ENCODE assay signal across 9 mouse cellular contexts in the genomic region with DNA sequence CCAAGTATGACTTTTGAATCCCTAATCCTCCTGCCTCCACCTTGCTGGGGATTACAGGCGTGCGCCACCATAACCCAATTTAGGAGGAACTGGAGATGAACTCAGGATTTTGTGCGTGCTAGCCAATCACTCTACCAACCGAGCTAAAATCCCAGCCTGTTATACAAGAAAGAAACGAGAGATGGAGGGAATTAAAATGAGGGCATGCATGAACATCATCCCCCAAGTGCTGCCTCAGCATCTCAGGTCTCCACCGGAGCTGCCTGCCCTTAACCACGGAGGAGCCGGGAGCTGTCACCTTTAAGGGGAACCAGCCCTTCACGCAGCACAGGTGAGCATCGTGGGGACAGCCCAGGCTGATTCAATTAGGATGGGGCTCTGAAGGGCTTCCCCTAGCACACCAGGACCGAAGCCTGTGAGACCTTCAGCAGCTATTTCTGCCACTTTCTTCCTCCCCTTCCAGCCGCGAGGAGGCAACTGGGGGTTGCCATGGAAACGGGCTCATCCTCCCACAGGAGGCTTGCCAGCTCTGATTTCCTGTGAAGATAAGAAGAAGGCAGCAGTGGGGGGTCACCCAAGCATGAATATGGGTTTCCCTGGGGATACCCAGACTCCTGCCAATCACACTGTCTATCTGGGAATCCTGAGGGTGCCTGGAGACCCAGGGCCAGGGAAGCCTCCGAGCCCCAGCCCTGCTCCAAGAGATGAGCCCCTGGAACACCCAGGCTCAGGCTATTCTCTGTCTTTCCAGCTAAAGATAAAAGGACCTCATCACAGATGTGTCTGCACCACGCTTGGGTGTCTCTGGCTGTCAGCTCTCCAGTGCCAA. TPM values are rescaled to one million over a fixed set of nuclear protein-coding genes. Genes with fewer than 3 reads are reported as not detected.
DNase-seq lines count a peak whose midpoint lies in the region; ATAC-seq lines count a peak whose summit lies in the region.
"Had no signal": no experiment of that assay in that cellular context is flagged by ENCODE, and none has a peak within 500 bp of the region (broad histone marks: within the 10 kb centered on the region; RNA-seq: fewer than 3 reads in every experiment).

No protein-coding gene starts in this region.

- no peaks in the 10 kb centered on the region for H3K9me3 ChIP-seq in neural tube, embryonic 13.5 days
- no peaks in the 10 kb centered on the region for H3K9me3 ChIP-seq in limb, embryonic 10.5 days (replicated peaks)
- H3K9me3 ChIP-seq: limb, embryonic 12.5 days had no signal

- peak overlapping the region; percentile 86 for H3K27ac ChIP-seq in neural tube, embryonic 13.5 days (replicated peaks)
- H3K27ac ChIP-seq in limb, embryonic 10.5 days: no peak overlapping the region
- H3K27ac ChIP-seq: limb, embryonic 12.5 days had no signal

- H3K4me2 ChIP-seq in neural tube, embryonic 13.5 days: peak overlapping the region; percentile 26
- H3K4me2 ChIP-seq: limb, embryonic 12.5 days had no signal

- peaks cover 22% of the 10 kb centered on the region for H3K4me1 ChIP-seq in neural tube, embryonic 13.5 days (replicated peaks)
- H3K4me1 ChIP-seq in limb, embryonic 10.5 days: peaks cover 15% of the 10 kb centered on the region

- H3K36me3 ChIP-seq in neural tube, embryonic 13.5 days: no peaks in the 10 kb centered on the region
- H3K36me3 ChIP-seq in limb, embryonic 10.5 days: peaks cover 16% of the 10 kb centered on the region

- WGBS in neural tube, embryonic 13.5 days: 35% methylated on average over 16 of the region's 16 CpGs
- WGBS in limb, embryonic 10.5 days: 45% methylated on average over 16 of the region's 16 CpGs

- H3K4me3 ChIP-seq in neural tube, embryonic 13.5 days: no peak overlapping the region
- H3K4me3 ChIP-seq in limb, embryonic 10.5 days: no peak overlapping the region
- H3K4me3 ChIP-seq: limb, embryonic 12.5 days had no signal

- peak; percentile 51; the same call in 1 of the 2 replicates for ATAC-seq in neural tube, embryonic 13.5 days (ENCODE audit: low read depth)
- ATAC-seq in megakaryocyte progenitor cell, adult 5-6 weeks (replicated peaks; ENCODE audit: poor library complexity): no peak

- H3K27me3 ChIP-seq in neural tube, embryonic 13.5 days: no peaks in the 10 kb centered on the region
- H3K27me3 ChIP-seq in limb, embryonic 10.5 days (ENCODE audit: low read depth, poor library complexity, severe bottlenecking): no peaks in the 10 kb centered on the region
- H3K27me3 ChIP-seq: limb, embryonic 12.5 days had no signal

- H3K9ac ChIP-seq in neural tube, embryonic 13.5 days: peak overlapping the region; percentile 4; the same call in 1 of the 2 replicates
- H3K9ac ChIP-seq: limb, embryonic 12.5 days had no signal

- DNase-seq in adrenal gland, adult 2 months: peak; percentile 55
- no peak for DNase-seq in adrenal gland, postnatal 4 days (ENCODE audit: low spot score in 2 of 2)
- DNase-seq in frontal cortex, postnatal 10 days (ENCODE audit: low spot score in 2 of 2): peak; percentile 84 to 88
- peak; percentile 90 for DNase-seq in layer of hippocampus, adult 9-11 months
- DNase-seq in limb, embryonic 10.5 days (ENCODE audit: low spot score): no peak
- no peak for DNase-seq in ovary, postnatal 10 days (ENCODE audit: low spot score)

RNA-seq across cellular contexts. Expression of gene Kcnb1, which starts 11.7 kb away (rescaled TPM):
- total RNA-seq in adrenal gland, adult 2 months (2021): 10 to 100 TPM; 14.8 to 21.7 TPM
- polyA plus RNA-seq in adrenal gland, adult 2 months (2012; rRNA removed): 7.7 and 9.4 TPM in 2 replicates
- total RNA-seq in adrenal gland, postnatal 4 days (2021): 10 to 100 TPM; 15.8 to 17.0 TPM
- 2.2 and 3.1 TPM in 2 replicates for polyA plus RNA-seq in neural tube, embryonic 13.5 days (2015; fragmentation: Nextera tagmentation; extraction: Ambion mirVana)
- 0.10 and 0.14 TPM in 2 replicates for polyA plus RNA-seq in limb, embryonic 10.5 days (2016; fragmentation: Nextera tagmentation; extraction: Ambion mirVana)
- total RNA-seq in megakaryocyte progenitor cell, adult 5-6 weeks (2015): 0.34 and 0.47 TPM in 2 replicates
- total RNA-seq in megakaryocyte progenitor cell, adult 5-6 weeks (2017): 0.75 and 1.8 TPM in 2 replicates

RNA-seq across cellular contexts. Expression of gene Ptgis, which starts 38.7 kb away (rescaled TPM):
- 10 to 100 TPM; 17.3 to 37.2 TPM for total RNA-seq in adrenal gland, adult 2 months (2021)
- polyA plus RNA-seq in adrenal gland, adult 2 months (2012; rRNA removed): 65.3 and 74.3 TPM in 2 replicates
- total RNA-seq in adrenal gland, postnatal 4 days (2021): 10 to 100 TPM; 21.5 to 22.3 TPM
- 5.6 and 6.5 TPM in 2 replicates for polyA plus RNA-seq in neural tube, embryonic 13.5 days (2015; fragmentation: Nextera tagmentation; extraction: Ambion mirVana)
- 15.6 and 17.6 TPM in 2 replicates for polyA plus RNA-seq in limb, embryonic 10.5 days (2016; fragmentation: Nextera tagmentation; extraction: Ambion mirVana)
- not detected in 2 replicates for total RNA-seq in megakaryocyte progenitor cell, adult 5-6 weeks (2015)
- not detected in 2 replicates for total RNA-seq in megakaryocyte progenitor cell, adult 5-6 weeks (2017)

Comparison
In these comparisons a context has a peak if more than half of its experiments do, and no peak if none do; other contexts are left out.
1. DNase-seq: peak in adrenal gland, adult 2 months (single experiment), frontal cortex, postnatal 10 days (2 of 2) and layer of hippocampus, adult 9-11 months (single experiment); none in adrenal gland, postnatal 4 days (0 of 2), limb, embryonic 10.5 days (single experiment) and ovary, postnatal 10 days (single experiment).
2. RNA of gene Kcnb1, which starts 11.7 kb away (total RNA-seq): 14.8 to 21.7 TPM in adrenal gland, adult 2 months and 15.8 to 17.0 TPM in adrenal gland, postnatal 4 days; 0.34 to 1.8 TPM in megakaryocyte progenitor cell, adult 5-6 weeks; every median in the first group is over 4 times any median in the second.
3. RNA of gene Ptgis, which starts 38.7 kb away (total RNA-seq): 17.3 to 37.2 TPM in adrenal gland, adult 2 months and 21.5 to 22.3 TPM in adrenal gland, postnatal 4 days; not detected in megakaryocyte progenitor cell, adult 5-6 weeks; every median in the first group is over 10 times any median in the second.